7 mouse cellular contexts compared by ENCODE assay signal in the genomic region with DNA sequence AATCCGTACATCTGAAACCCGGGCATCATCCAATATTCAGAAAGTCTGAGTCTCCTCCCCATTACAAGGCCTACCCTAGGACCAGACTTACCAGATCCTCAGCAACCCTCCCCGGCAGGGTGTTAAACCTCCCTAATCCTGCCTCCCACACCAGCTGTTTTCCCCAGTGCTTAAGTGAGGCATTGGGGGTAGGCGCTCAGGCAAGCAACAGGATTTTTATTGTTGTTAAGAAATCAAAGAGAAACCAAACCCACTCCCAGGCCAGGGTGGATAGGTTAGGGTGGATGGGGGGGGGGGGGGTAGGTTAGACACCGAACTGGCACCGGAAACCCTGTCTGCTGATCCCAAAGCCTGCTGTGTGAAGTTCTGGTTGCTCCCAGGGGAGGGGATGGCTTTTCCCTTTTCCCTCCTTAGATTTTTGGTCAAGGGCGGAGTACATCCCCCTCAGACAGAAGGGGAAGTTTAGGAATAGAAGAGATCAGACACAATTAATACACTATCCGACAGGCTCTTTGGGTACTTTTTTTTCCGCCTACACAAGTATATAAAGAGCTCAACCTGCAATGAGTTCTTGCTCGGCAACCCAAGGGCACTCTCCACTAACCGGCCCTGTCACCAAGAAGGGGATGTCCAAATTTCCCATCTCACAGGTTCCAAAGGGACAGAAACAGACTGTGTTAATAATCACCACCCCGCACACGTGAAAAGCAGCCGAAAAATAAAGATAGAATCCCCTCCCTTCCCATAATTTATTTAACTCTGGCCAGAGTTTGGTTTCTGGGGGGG. TPM values are rescaled to one million over a fixed set of nuclear protein-coding genes. Genes with fewer than 3 reads are reported as not detected.
A peak's percentile ranks its signal among the peaks of the same experiment; 100 is the strongest.
DNase-seq lines count a peak whose midpoint lies in the region; ATAC-seq and TF ChIP-seq lines count a peak whose summit lies in the region.

No protein-coding gene starts in this region.

- ATAC-seq in lung, embryonic 15.5 days (ENCODE audit: borderline replicate concordance, extremely low read depth, low FRiP score, low TSS enrichment), result no peak
- no peak for ATAC-seq in heart, embryonic 15.5 days (replicated peaks; ENCODE audit: insufficient number of reproducible peaks, insufficient read depth, low FRiP score, low read depth)
- no peak for ATAC-seq in liver, embryonic 14.5 days (ENCODE audit: insufficient read depth)
- ATAC-seq in stomach, embryonic 15.5 days (ENCODE audit: insufficient read depth, low FRiP score, low read depth), result no peak

- H3K4me2 ChIP-seq in lung, embryonic 15.5 days, result peak overlapping the region; percentile 86
- peak overlapping the region; percentile 91 for H3K4me2 ChIP-seq in heart, embryonic 15.5 days
- peak overlapping the region; percentile 71 for H3K4me2 ChIP-seq in liver, embryonic 14.5 days (ENCODE audit: low read depth)
- peak overlapping the region; percentile 92 for H3K4me2 ChIP-seq in stomach, embryonic 15.5 days

- peak overlapping the region; percentile 76 for H3K4me3 ChIP-seq in lung, embryonic 15.5 days
- H3K4me3 ChIP-seq in heart, embryonic 15.5 days, result peak overlapping the region; percentile 97
- peak overlapping the region; percentile 87 to 89 for H3K4me3 ChIP-seq in liver, embryonic 14.5 days (ENCODE audit: insufficient read depth in 1 of 2, low read depth in 2 of 2, low read length in 2 of 2)
- peak overlapping the region; percentile 93 for H3K4me3 ChIP-seq in stomach, embryonic 15.5 days (replicated peaks)

- under 1% methylated on average over 14 of the region's 14 CpGs for WGBS in lung, embryonic 15.5 days
- WGBS in heart, embryonic 15.5 days, result 0% methylated on average over 14 of the region's 14 CpGs
- 1% methylated on average over 14 of the region's 14 CpGs for WGBS in liver, embryonic 14.5 days (ENCODE audit: insufficient replicate concordance)
- under 1% methylated on average over 14 of the region's 14 CpGs for WGBS in stomach, embryonic 15.5 days

- no peaks in the 10 kb centered on the region for H3K9me3 ChIP-seq in lung, embryonic 15.5 days
- no peaks in the 10 kb centered on the region for H3K9me3 ChIP-seq in heart, embryonic 15.5 days (replicated peaks)
- H3K9me3 ChIP-seq in liver, embryonic 14.5 days (ENCODE audit: control insufficient read depth, low read length), result no peaks in the 10 kb centered on the region
- no peaks in the 10 kb centered on the region for H3K9me3 ChIP-seq in stomach, embryonic 15.5 days

- peaks cover 14% of the 10 kb centered on the region for H3K36me3 ChIP-seq in lung, embryonic 15.5 days
- H3K36me3 ChIP-seq in heart, embryonic 15.5 days, result peaks cover 10% of the 10 kb centered on the region; the same call in 1 of the 2 replicates
- peaks cover 5% of the 10 kb centered on the region; the same call in 1 of the 2 replicates for H3K36me3 ChIP-seq in liver, embryonic 14.5 days (replicated peaks; ENCODE audit: control insufficient read depth, insufficient read depth, low read depth)
- H3K36me3 ChIP-seq in stomach, embryonic 15.5 days, result peaks cover 2% of the 10 kb centered on the region; the same call in 1 of the 2 replicates

- peaks cover 25% of the 10 kb centered on the region for H3K4me1 ChIP-seq in lung, embryonic 15.5 days
- H3K4me1 ChIP-seq in heart, embryonic 15.5 days (replicated peaks), result peaks cover 28% of the 10 kb centered on the region
- H3K4me1 ChIP-seq in liver, embryonic 14.5 days (replicated peaks; ENCODE audit: control insufficient read depth in 2 of 2, insufficient read depth in 2 of 2, low read length in 1 of 2), result peaks cover 12 to 15% of the 10 kb centered on the region in 2 experiments
- H3K4me1 ChIP-seq in stomach, embryonic 15.5 days, result peaks cover 2% of the 10 kb centered on the region; the same call in 1 of the 2 replicates

- H3K9ac ChIP-seq in lung, embryonic 15.5 days, result peak overlapping the region; percentile 87
- peak overlapping the region; percentile 96 for H3K9ac ChIP-seq in heart, embryonic 15.5 days
- peak overlapping the region; percentile 86 for H3K9ac ChIP-seq in liver, embryonic 14.5 days (replicated peaks)
- peak overlapping the region; percentile 97 for H3K9ac ChIP-seq in stomach, embryonic 15.5 days

- no peak for DNase-seq in lung, postnatal 25 days (ENCODE audit: low spot score)
- peak; percentile 34 for DNase-seq in c-Kit-positive CD71-positive TER-119-positive erythroid progenitor cells, embryonic 14.5 days (ENCODE audit: low spot score)
- no peak for DNase-seq in liver, embryonic 14.5 days (ENCODE audit: low read depth in 3 of 3, low spot score in 3 of 3)
- DNase-seq in urinary bladder, adult 18-20 months (ENCODE audit: low spot score in 2 of 2), result no peak

- no peaks in the 10 kb centered on the region for H3K27me3 ChIP-seq in lung, embryonic 15.5 days
- H3K27me3 ChIP-seq in heart, embryonic 15.5 days, result no peaks in the 10 kb centered on the region
- no peaks in the 10 kb centered on the region for H3K27me3 ChIP-seq in liver, embryonic 14.5 days (ENCODE audit: control insufficient read depth, insufficient read depth, low read length)
- H3K27me3 ChIP-seq in stomach, embryonic 15.5 days (replicated peaks), result no peaks in the 10 kb centered on the region

- TF ChIP-seq CTCF in liver, embryonic 14.5 days (IDR thresholded peaks at IDR 0.05; ENCODE audit: low read depth), result no peak

- no peak for TF ChIP-seq EP300 in liver, embryonic 14.5 days (IDR thresholded peaks at IDR 0.05; ENCODE audit: low read depth)

- H3K27ac ChIP-seq in lung, embryonic 15.5 days, result peak overlapping the region; percentile 98
- H3K27ac ChIP-seq in heart, embryonic 15.5 days, result peak overlapping the region; percentile 98
- peak overlapping the region; percentile 92 for H3K27ac ChIP-seq in liver, embryonic 14.5 days
- H3K27ac ChIP-seq in stomach, embryonic 15.5 days, result peak overlapping the region; percentile 98

RNA-seq across cellular contexts. Expression of gene Tob2, which starts 1.5 kb away (rescaled TPM):
- 27.0 and 29.1 TPM in 2 replicates for polyA plus RNA-seq in lung, embryonic 15.5 days (2015; fragmentation: Nextera tagmentation; extraction: Ambion mirVana)
- 15.8 and 17.6 TPM in 2 replicates for polyA plus RNA-seq in heart, embryonic 15.5 days (2015; fragmentation: Nextera tagmentation; extraction: Ambion mirVana)
- 4.9 and 5.1 TPM in 2 replicates for polyA plus RNA-seq in liver, embryonic 14.5 days (2012; rRNA removed)
- 5.6 and 7.2 TPM in 2 replicates for polyA plus RNA-seq in liver, embryonic 14.5 days (2014; fragmentation: Nextera tagmentation; extraction: Ambion mirVana)
- polyA plus RNA-seq in stomach, embryonic 15.5 days (2015; fragmentation: Nextera tagmentation; extraction: Ambion mirVana), result 26.6 and 27.9 TPM in 2 replicates

RNA-seq across cellular contexts. Expression of gene Phf5a, which starts 14.6 kb away (rescaled TPM):
- 172 and 183 TPM in 2 replicates for polyA plus RNA-seq in lung, embryonic 15.5 days (2015; fragmentation: Nextera tagmentation; extraction: Ambion mirVana)
- 70.5 and 97.6 TPM in 2 replicates for polyA plus RNA-seq in heart, embryonic 15.5 days (2015; fragmentation: Nextera tagmentation; extraction: Ambion mirVana)
- polyA plus RNA-seq in liver, embryonic 14.5 days (2012; rRNA removed), result 42.3 and 72.6 TPM in 2 replicates
- 120 and 130 TPM in 2 replicates for polyA plus RNA-seq in liver, embryonic 14.5 days (2014; fragmentation: Nextera tagmentation; extraction: Ambion mirVana)
- 128 and 134 TPM in 2 replicates for polyA plus RNA-seq in stomach, embryonic 15.5 days (2015; fragmentation: Nextera tagmentation; extraction: Ambion mirVana)

RNA-seq across cellular contexts. Expression of gene Aco2, which starts 15.0 kb away (rescaled TPM):
- polyA plus RNA-seq in lung, embryonic 15.5 days (2015; fragmentation: Nextera tagmentation; extraction: Ambion mirVana), result 164 and 173 TPM in 2 replicates
- 610 and 636 TPM in 2 replicates for polyA plus RNA-seq in heart, embryonic 15.5 days (2015; fragmentation: Nextera tagmentation; extraction: Ambion mirVana)
- 74.9 and 85.0 TPM in 2 replicates for polyA plus RNA-seq in liver, embryonic 14.5 days (2012; rRNA removed)
- polyA plus RNA-seq in liver, embryonic 14.5 days (2014; fragmentation: Nextera tagmentation; extraction: Ambion mirVana), result 72.1 and 80.6 TPM in 2 replicates
- polyA plus RNA-seq in stomach, embryonic 15.5 days (2015; fragmentation: Nextera tagmentation; extraction: Ambion mirVana), result 153 and 185 TPM in 2 replicates

RNA-seq across cellular contexts. Expression of gene Tef, which starts 54.9 kb away (rescaled TPM):
- 27.4 and 31.4 TPM in 2 replicates for polyA plus RNA-seq in lung, embryonic 15.5 days (2015; fragmentation: Nextera tagmentation; extraction: Ambion mirVana)
- polyA plus RNA-seq in heart, embryonic 15.5 days (2015; fragmentation: Nextera tagmentation; extraction: Ambion mirVana), result 22.9 and 25.9 TPM in 2 replicates
- polyA plus RNA-seq in liver, embryonic 14.5 days (2012; rRNA removed), result 4.4 and 5.1 TPM in 2 replicates
- polyA plus RNA-seq in liver, embryonic 14.5 days (2014; fragmentation: Nextera tagmentation; extraction: Ambion mirVana), result 2.7 and 5.0 TPM in 2 replicates
- 24.1 and 24.6 TPM in 2 replicates for polyA plus RNA-seq in stomach, embryonic 15.5 days (2015; fragmentation: Nextera tagmentation; extraction: Ambion mirVana)
